In the genomic region with DNA sequence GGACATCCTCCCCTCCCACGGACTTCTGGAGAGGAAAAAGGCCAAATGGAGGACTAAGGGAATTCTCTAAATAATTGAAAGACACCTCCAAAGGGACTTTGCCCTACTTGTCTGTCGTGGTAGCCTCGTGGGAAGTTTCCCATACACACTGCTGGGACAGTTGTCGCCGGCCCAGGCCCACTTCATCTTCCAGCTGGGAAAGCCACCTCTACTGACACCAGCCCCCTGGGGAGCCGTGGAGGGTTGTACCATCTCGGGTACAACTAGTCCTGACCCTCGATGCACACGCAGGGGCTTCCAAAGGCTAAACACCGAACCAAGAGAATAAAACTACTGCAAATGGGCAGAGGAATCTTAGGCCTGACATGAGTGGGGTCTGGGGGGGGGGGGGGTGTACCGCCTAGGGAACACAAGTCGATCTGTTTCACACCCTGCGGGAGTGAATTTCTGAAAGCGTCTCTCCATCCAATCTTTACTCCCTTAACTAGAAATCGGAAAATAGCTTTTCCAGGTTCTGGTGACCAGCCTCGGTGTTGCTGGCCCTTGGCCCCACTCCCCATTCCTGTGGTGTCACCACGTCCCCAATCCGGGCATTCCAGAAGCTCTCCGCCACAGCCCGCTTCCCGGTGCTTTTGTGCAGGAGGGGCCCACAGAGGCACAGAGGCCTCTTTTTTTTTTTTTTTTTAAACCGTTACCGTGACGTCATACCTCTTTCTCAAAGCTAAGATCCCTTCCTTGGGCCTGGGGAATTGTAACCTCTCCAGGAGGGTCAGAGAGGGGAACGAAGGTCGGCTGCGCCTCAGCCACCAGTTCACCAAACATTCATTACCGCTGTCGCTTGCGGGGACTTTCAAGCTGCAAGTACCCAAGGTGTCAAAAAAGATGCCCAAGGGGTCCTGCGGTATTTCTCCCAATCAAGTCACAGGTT, we compare ENCODE assay signal across 10 mouse cellular contexts. TPM values are rescaled to one million over a fixed set of nuclear protein-coding genes. Genes with fewer than 3 reads are reported as not detected.
DNase-seq lines count a peak whose midpoint lies in the region; ATAC-seq and TF ChIP-seq lines count a peak whose summit lies in the region.
"Had no signal": no experiment of that assay in that cellular context is flagged by ENCODE, and none has a peak within 500 bp of the region (broad histone marks: within the 10 kb centered on the region; RNA-seq: fewer than 3 reads in every experiment).

No protein-coding gene starts in this region.

- H3K4me1 ChIP-seq in heart, embryonic 14.5 days (ENCODE audit: control insufficient read depth in 2 of 2, insufficient read depth in 2 of 2, low read length in 2 of 2) = peaks cover 14 to 23% of the 10 kb centered on the region in 2 experiments
- peaks cover 49% of the 10 kb centered on the region for H3K4me1 ChIP-seq in midbrain, embryonic 13.5 days (replicated peaks)
- no peaks in the 10 kb centered on the region; the same call in 1 of the 2 replicates for H3K4me1 ChIP-seq in midbrain, postnatal 0 days (ENCODE audit: insufficient read depth, low read length)
- H3K4me1 ChIP-seq in hindbrain, embryonic 15.5 days (replicated peaks) = peaks cover 45% of the 10 kb centered on the region
- H3K4me1 ChIP-seq in cerebellum, adult 2 months (ENCODE audit: control insufficient read depth, insufficient read depth, low read length) = no peaks in the 10 kb centered on the region; the same call in 1 of the 2 replicates

- no peak for DNase-seq in heart, postnatal 10 days
- no peak for DNase-seq in midbrain, postnatal 0 days (ENCODE audit: low spot score)
- DNase-seq in adrenal gland, postnatal 25 days = no peak
- DNase-seq in cerebellum, adult 2 months = no peak
- no peak for DNase-seq in left cerebral cortex, postnatal 14 days (ENCODE audit: low spot score in 2 of 2)
- DNase-seq: kidney, postnatal 36 days had no signal

- TF ChIP-seq POLR2A in cerebellum, adult 2 months (IDR thresholded peaks at IDR 0.05; ENCODE audit: borderline replicate concordance, insufficient read depth, low read length) = no peak

- no peak for ATAC-seq in heart, embryonic 14.5 days (ENCODE audit: insufficient number of reproducible peaks, insufficient read depth, low FRiP score, low read depth)
- ATAC-seq in midbrain, embryonic 13.5 days = no peak
- ATAC-seq in midbrain, postnatal 0 days (ENCODE audit: low FRiP score) = no peak
- ATAC-seq in hindbrain, embryonic 15.5 days (ENCODE audit: low FRiP score, low read depth) = no peak

- 0 out of 4 replicates have a peak overlapping the region, but pooled peaks of 1 of the 2 experiments have one; percentile 7 for H3K4me3 ChIP-seq in heart, embryonic 14.5 days (ENCODE audit: control insufficient read depth in 1 of 2, insufficient read depth in 1 of 2, low read depth in 1 of 2, low read length in 2 of 2)
- H3K4me3 ChIP-seq in midbrain, embryonic 13.5 days (replicated peaks) = 0 out of 2 replicates have a peak overlapping the region, but pooled peaks have one; percentile 14
- H3K4me3 ChIP-seq in midbrain, postnatal 0 days (ENCODE audit: low read depth, low read length) = no peak overlapping the region
- H3K4me3 ChIP-seq in hindbrain, embryonic 15.5 days = no peak overlapping the region
- H3K4me3 ChIP-seq in cerebellum, adult 2 months (replicated peaks; ENCODE audit: insufficient read depth, low read depth, low read length) = no peak overlapping the region

- no peak overlapping the region for H3K27ac ChIP-seq in heart, embryonic 14.5 days (replicated peaks in 1 of 2; ENCODE audit: control insufficient read depth in 1 of 2, insufficient read depth in 1 of 2, low read depth in 2 of 2, low read length in 2 of 2)
- H3K27ac ChIP-seq in midbrain, embryonic 13.5 days = no peak overlapping the region
- no peak overlapping the region for H3K27ac ChIP-seq in midbrain, postnatal 0 days (ENCODE audit: low read depth, low read length)
- H3K27ac ChIP-seq in hindbrain, embryonic 15.5 days (replicated peaks) = no peak overlapping the region
- H3K27ac ChIP-seq in cerebellum, adult 2 months (ENCODE audit: insufficient read depth, low read length) = no peak overlapping the region

- H3K9me3 ChIP-seq in heart, embryonic 14.5 days (ENCODE audit: control insufficient read depth, low read length) = no peaks in the 10 kb centered on the region
- no peaks in the 10 kb centered on the region for H3K9me3 ChIP-seq in midbrain, embryonic 13.5 days
- H3K9me3 ChIP-seq in midbrain, postnatal 0 days (ENCODE audit: low read length) = no peaks in the 10 kb centered on the region
- H3K9me3 ChIP-seq in hindbrain, embryonic 15.5 days = no peaks in the 10 kb centered on the region

- TF ChIP-seq CTCF in midbrain, postnatal 0 days (IDR thresholded peaks at IDR 0.05) = no peak
- TF ChIP-seq CTCF in cerebellum, adult 2 months (IDR thresholded peaks at IDR 0.05; ENCODE audit: borderline replicate concordance, insufficient read depth, low read depth, low read length) = no peak

- H3K36me3 ChIP-seq in heart, embryonic 14.5 days (ENCODE audit: control insufficient read depth, insufficient read depth, low read length) = no peaks in the 10 kb centered on the region
- H3K36me3 ChIP-seq in midbrain, embryonic 13.5 days = no peaks in the 10 kb centered on the region
- H3K36me3 ChIP-seq in midbrain, postnatal 0 days (ENCODE audit: insufficient read depth, low read length) = no peaks in the 10 kb centered on the region
- no peaks in the 10 kb centered on the region for H3K36me3 ChIP-seq in hindbrain, embryonic 15.5 days

- peak overlapping the region; percentile 37 for H3K4me2 ChIP-seq in heart, embryonic 14.5 days (ENCODE audit: low read length)
- no peak overlapping the region for H3K4me2 ChIP-seq in midbrain, embryonic 13.5 days (replicated peaks)
- H3K4me2 ChIP-seq in midbrain, postnatal 0 days (ENCODE audit: low read depth, low read length, poor library complexity, severe bottlenecking) = no peak overlapping the region
- peak overlapping the region; percentile 27 for H3K4me2 ChIP-seq in hindbrain, embryonic 15.5 days

- intact Hi-C loops in heart, postnatal 10 days (cut with DNase I) = loop anchor here (5.0 kb wide), 5 partner anchors 154 to 999 kb away; a partner anchor contains a TSS
- intact Hi-C loops in left cerebral cortex, postnatal 14 days (cut with DNase I) = loop anchor here (5.0 kb wide), 3 partner anchors 494 to 929 kb away; no protein-coding TSS in a partner anchor

- H3K27me3 ChIP-seq in heart, embryonic 14.5 days (ENCODE audit: control insufficient read depth, insufficient read depth, low read length) = peaks cover 78% of the 10 kb centered on the region
- peaks cover 100% of the 10 kb centered on the region for H3K27me3 ChIP-seq in midbrain, embryonic 13.5 days
- H3K27me3 ChIP-seq in midbrain, postnatal 0 days (ENCODE audit: insufficient read depth, low read length) = peaks cover 61% of the 10 kb centered on the region
- H3K27me3 ChIP-seq in hindbrain, embryonic 15.5 days = peaks cover 69% of the 10 kb centered on the region
- peaks cover 20% of the 10 kb centered on the region for H3K27me3 ChIP-seq in cerebellum, adult 2 months (ENCODE audit: control insufficient read depth, insufficient read depth, low read length)

- WGBS in heart, embryonic 14.5 days = 3% methylated on average over 31 of the region's 31 CpGs
- WGBS in midbrain, embryonic 13.5 days = under 1% methylated on average over 31 of the region's 31 CpGs
- WGBS in midbrain, postnatal 0 days = 2% methylated on average over 31 of the region's 31 CpGs
- WGBS in hindbrain, embryonic 15.5 days = under 1% methylated on average over 31 of the region's 31 CpGs
- 4% methylated on average over 31 of the region's 31 CpGs for WGBS in cerebellum, adult 2 months

- no peak overlapping the region; the same call in 1 of the 2 replicates for H3K9ac ChIP-seq in heart, embryonic 14.5 days (ENCODE audit: low read length)
- H3K9ac ChIP-seq in midbrain, embryonic 13.5 days (replicated peaks) = no peak overlapping the region
- H3K9ac ChIP-seq in midbrain, postnatal 0 days (replicated peaks; ENCODE audit: low read length, poor library complexity, severe bottlenecking) = no peak overlapping the region
- H3K9ac ChIP-seq in hindbrain, embryonic 15.5 days = no peak overlapping the region

RNA-seq across cellular contexts. Expression of a gene that starts 3.0 kb away (rescaled TPM):
- polyA plus RNA-seq in heart, embryonic 14.5 days (2014; fragmentation: Nextera tagmentation; extraction: Ambion mirVana) = 4.3 and 5.0 TPM in 2 replicates
- total RNA-seq in heart, postnatal 10 days (2021) = 1 to 10 TPM; 7.0 to 7.8 TPM
- 0.97 and 1.0 TPM in 2 replicates for polyA plus RNA-seq in midbrain, embryonic 13.5 days (2015; fragmentation: Nextera tagmentation; extraction: Ambion mirVana)
- 12.6 and 17.1 TPM in 2 replicates for total RNA-seq in midbrain, postnatal 0 days (2014; rRNA removed)
- polyA plus RNA-seq in midbrain, postnatal 0 days (2015; fragmentation: Nextera tagmentation; extraction: Ambion mirVana) = 1.8 and 2.2 TPM in 2 replicates
- 1.4 and 2.0 TPM in 2 replicates for polyA plus RNA-seq in hindbrain, embryonic 15.5 days (2015; fragmentation: Nextera tagmentation; extraction: Ambion mirVana)
- total RNA-seq in adrenal gland, postnatal 25 days (2021) = 7.3 and 8.1 TPM in 2 replicates
- 1.9 and 2.0 TPM in 2 replicates for polyA plus RNA-seq in cerebellum, adult 2 months (2012; rRNA removed)
- 1 to 10 TPM; 6.1 to 6.9 TPM for total RNA-seq in left cerebral cortex, postnatal 14 days (2021)
- total RNA-seq: megakaryocyte progenitor cell, adult 5-6 weeks had no signal

Comparison
In these comparisons a context has a peak if more than half of its experiments do, and no peak if none do; other contexts are left out.
1. H3K4me2 ChIP-seq: peak in heart, embryonic 14.5 days (single experiment) and hindbrain, embryonic 15.5 days (single experiment); none in midbrain, embryonic 13.5 days (single experiment) and midbrain, postnatal 0 days (single experiment).